Mouse (Mus musculus): Measurements from ENCODE around the gene Fbxl16. TPM values are rescaled to one million over a fixed set of nuclear protein-coding genes. Genes with fewer than 3 reads are reported as not detected.
A peak's percentile ranks its signal among the peaks of the same experiment; 100 is the strongest.
"Not testable (repeated sequence)": the region's sequence is repeated elsewhere in the genome, so short reads cannot be mapped to it uniquely, and the experiment has no call there.

Gene Fbxl16
- polyA plus RNA-seq, 1 experiment from 2014 or later, result 0.05 TPM

DNA sequence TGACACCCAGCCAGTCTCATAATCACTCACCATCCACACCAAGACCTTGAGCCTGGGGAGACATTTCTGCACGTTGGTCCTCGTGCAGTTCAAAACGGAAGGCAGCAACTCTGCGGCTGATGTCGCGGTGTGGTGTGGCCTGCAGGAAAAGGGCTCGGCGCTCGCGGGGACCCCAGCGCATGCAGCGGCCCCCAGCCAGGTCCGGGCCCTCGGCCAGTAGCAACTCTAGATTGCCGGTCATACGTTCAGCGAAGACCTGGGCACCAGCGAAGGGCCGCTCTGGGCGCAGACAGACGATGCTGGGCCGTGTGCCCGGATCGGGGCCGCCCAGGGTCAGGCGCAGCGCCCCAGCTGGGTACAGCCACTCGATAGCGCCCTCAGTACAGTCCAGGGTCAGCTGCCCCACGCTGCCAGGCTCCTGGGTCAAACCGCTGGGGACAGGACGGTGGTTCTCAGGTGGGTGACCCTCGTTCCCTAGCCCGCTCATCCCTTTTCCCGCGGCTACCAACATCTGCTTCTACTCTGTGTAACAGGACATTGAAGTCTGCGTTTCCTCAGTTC is 12.6 kb upstream of the Fbxl16 start:
- Histone ChIP-seq H3K9ac (peak overlapping the region; percentile 80), H3K27ac (peak overlapping the region; percentile 34), H3K9me3 (replicated peaks) (no peaks in the 10 kb centered on the region), H3K4me2 (peak overlapping the region; percentile 98), H3K4me3 (replicated peaks) (peak overlapping the region; percentile 83), H3K27me3 (peaks cover 1% of the 10 kb centered on the region; the same call in 1 of the 2 replicates), H3K36me3 (no peaks in the 10 kb centered on the region), H3K4me1 (replicated peaks) (peaks cover 38% of the 10 kb centered on the region)
- peak; percentile 3 for ATAC-seq (ENCODE audit: low read depth)
- DNase-seq, result no peak
- WGBS (ENCODE audit: insufficient replicate concordance), result 1% methylated on average over 37 of the region's 37 CpGs

DNA sequence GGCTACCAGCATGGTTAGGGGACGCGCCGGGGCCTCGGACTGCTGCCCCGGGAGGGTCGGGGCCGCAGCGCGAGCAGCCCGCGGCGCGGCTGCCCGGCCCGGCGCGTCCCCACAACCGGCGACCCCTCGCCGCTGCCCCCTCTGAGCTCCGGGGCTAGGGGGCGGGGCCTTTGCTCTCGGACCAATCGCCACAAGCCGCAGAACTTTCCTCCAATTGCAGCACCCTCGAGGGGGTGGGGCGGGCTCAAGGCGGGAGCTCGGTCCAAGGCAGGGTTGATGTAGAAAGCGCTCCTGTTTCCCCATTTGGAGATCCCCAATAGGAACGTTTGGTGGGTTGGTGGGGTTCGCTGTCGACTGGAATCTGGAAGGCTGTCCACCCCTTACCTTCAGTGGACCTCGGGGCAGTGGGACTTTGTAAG is 11.9 kb upstream of the Fbxl16 start, which contains the start of gene Metrn:
Gene Metrn (minus strand): TSS at position 186 of the 419 bp plus-strand sequence.
- DNase-seq (peak; percentile 83), ATAC-seq (ENCODE audit: low read depth) (peak; percentile 78)
- Histone ChIP-seq H3K27ac (peak within 1 kb of the TSS; percentile 34), H3K9me3 (replicated peaks) (no peaks in the 10 kb centered on the region), H3K9ac (peak within 1 kb of the TSS; percentile 80), H3K27me3 (peaks cover 6% of the 10 kb centered on the region; the same call in 1 of the 2 replicates), H3K36me3 (no peaks in the 10 kb centered on the region), H3K4me3 (replicated peaks) (peak within 1 kb of the TSS; percentile 83), H3K4me1 (replicated peaks) (peaks cover 35% of the 10 kb centered on the region), H3K4me2 (peak within 1 kb of the TSS; percentile 98)
- under 1% methylated on average over 35 of the region's 35 CpGs for WGBS (ENCODE audit: insufficient replicate concordance)

DNA sequence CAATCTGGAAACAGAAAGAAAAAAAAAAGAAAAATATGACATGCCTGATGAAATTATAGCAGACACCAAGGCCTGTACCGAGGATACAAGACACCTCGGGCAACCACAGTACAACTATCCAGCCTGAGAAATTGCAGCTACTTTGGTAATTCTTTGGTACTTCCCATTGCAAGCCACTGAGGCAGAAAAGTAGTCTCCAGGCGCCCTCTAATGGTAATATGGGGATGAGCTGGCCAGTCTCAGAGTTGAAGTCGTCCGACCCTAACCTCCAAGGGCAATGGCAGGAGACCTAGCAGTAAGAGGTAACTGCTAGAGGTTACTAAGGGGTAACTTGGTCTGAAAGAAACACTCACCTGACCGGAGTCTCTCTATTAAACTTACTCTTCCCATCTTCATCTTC is 7.9 kb upstream of the Fbxl16 start:
- Histone ChIP-seq H3K9ac (no peak overlapping the region), H3K4me1 (replicated peaks) (peaks cover 12% of the 10 kb centered on the region), H3K27me3 (peaks cover 34% of the 10 kb centered on the region), H3K36me3 (no peaks in the 10 kb centered on the region), H3K9me3 (replicated peaks) (no peaks in the 10 kb centered on the region), H3K4me2 (no peak overlapping the region), H3K4me3 (replicated peaks) (no peak overlapping the region), H3K27ac (no peak overlapping the region)
- DNase-seq, result peak; percentile 62
- ATAC-seq (ENCODE audit: low read depth), result no peak
- 5% methylated on average over 6 of the region's 6 CpGs for WGBS (ENCODE audit: insufficient replicate concordance)

DNA sequence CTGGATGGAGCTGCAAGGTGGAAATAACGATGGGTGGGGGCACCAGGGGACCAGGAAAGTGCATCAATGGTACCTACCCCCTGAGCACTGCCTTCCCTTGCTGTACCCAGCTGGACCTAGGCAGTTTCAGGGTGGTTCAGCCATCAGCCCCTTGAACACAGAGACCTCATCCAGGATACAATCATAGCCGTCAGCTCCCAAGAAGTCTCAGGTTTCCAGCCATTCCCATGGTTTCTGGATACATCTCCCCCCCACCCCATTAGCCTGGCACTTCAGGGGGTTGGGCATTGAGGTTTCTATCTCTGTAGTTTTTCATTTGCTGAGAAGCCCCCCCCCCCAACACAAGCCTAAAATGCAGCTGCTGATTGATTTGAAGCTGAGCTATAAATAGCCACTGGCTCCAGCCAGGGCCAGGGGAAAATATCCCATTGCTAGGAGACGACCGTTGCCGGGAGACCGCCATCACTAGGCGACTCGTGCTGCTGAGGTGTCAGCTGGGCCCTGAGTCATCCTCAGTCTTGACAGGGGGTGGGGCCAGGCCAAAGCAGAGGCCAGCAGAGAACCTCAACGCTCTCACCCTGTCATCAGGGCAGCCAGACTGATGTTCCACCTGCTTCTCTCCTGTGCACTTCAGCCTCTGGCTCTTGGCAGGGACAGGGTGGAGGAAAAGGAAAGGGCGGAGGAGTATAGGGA is 5.9 kb upstream of the Fbxl16 start:
- H3K27me3 ChIP-seq, result peaks cover 48% of the 10 kb centered on the region
- ATAC-seq (ENCODE audit: low read depth), result no peak

DNA sequence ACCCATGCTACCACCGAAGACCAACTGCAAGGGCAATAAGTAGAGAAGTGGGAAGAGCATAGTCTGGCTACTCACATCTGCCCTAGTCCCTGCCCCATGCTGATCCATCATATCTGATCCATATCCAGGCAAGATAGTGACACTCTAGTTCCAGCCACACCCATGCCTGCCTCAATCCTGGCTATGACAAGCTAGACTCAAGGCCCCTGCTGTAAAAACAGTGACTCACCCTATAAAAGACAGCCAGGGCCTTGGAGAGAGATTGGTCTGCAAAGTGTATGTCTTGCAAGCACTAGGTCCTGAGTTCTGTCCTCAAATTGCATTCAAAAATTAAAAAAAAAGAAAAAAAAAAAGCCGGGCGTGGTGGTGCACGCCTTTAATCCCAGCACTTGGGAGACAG is 2.4 kb upstream of the Fbxl16 start:
- H3K4me1 ChIP-seq (replicated peaks), result peaks cover 13% of the 10 kb centered on the region
- peaks cover 80% of the 10 kb centered on the region for H3K27me3 ChIP-seq
- ATAC-seq (ENCODE audit: low read depth) (no peak), DNase-seq (no peak)
- no peaks in the 10 kb centered on the region for H3K36me3 ChIP-seq
- H3K4me3 ChIP-seq (replicated peaks), result no peak overlapping the region
- H3K9ac ChIP-seq, result no peak overlapping the region
- no peak overlapping the region for H3K4me2 ChIP-seq
- H3K27ac ChIP-seq, result no peak overlapping the region
- no peaks in the 10 kb centered on the region for H3K9me3 ChIP-seq (replicated peaks)
- 75% methylated on average over 4 of the region's 4 CpGs for WGBS (ENCODE audit: insufficient replicate concordance)

More for the DNA sequence above, 5.9 kb upstream of the Fbxl16 start:
- H3K9ac ChIP-seq, result no peak overlapping the region
- H3K4me3 ChIP-seq (replicated peaks), result no peak overlapping the region
- no peak overlapping the region for H3K27ac ChIP-seq
- H3K4me1 ChIP-seq (replicated peaks), result no peaks in the 10 kb centered on the region
- no peaks in the 10 kb centered on the region for H3K9me3 ChIP-seq (replicated peaks)
- H3K4me2 ChIP-seq, result no peak overlapping the region
- WGBS (ENCODE audit: insufficient replicate concordance), result 11% methylated on average over 10 of the region's 10 CpGs
- DNase-seq, result no peak
- no peaks in the 10 kb centered on the region for H3K36me3 ChIP-seq

DNA sequence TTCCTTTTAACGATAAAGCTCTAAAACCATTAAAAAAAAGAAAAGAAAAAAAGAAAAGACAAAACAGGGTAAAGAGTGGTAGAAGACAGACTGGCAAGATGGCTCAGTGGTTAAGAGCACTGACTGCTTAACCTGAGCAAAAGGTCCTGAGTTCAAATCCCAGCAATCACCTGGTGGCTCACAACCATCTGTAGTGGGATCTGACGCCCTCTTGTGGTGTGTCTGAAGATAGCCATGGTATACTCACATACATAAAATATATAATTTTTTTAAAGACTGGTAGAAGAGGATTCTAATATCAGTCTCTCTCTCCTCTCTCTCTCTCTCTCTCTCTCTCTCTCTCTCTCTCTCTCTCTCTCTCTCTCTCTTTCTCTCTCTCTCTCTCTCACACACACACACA is 1.4 kb upstream of the Fbxl16 start:
- not testable (repeated sequence) for H3K4me2 ChIP-seq; ATAC-seq (ENCODE audit: low read depth); H3K36me3 ChIP-seq; DNase-seq; H3K9ac ChIP-seq; H3K9me3 ChIP-seq (replicated peaks); H3K27ac ChIP-seq; H3K4me3 ChIP-seq (replicated peaks)
- Histone ChIP-seq H3K4me1 (replicated peaks) (peaks cover 13% of the 10 kb centered on the region), H3K27me3 (peaks cover 82% of the 10 kb centered on the region)
- WGBS (ENCODE audit: insufficient replicate concordance), result 42% methylated on average over 2 of the region's 2 CpGs

DNA sequence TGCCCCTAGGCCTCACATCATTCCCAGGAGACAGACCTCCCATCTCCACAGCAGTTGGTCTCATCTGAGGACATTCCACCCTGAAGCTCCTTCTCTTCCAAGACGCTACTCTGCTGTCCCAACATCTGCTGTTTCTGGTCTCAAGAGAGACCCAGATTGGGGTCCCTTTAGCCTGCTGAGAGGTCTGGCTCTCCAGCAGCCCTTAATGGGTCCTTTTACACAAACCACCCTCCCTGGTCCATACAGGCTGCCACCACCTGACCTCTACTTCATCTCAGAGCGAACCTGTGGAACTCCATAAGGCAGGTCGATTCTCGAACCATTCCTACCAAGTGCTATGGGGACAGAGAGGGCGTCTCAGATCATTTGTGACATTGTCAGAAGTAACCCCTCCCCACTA is 857 bp upstream of the Fbxl16 start:
- 39% methylated on average over 5 of the region's 5 CpGs for WGBS (ENCODE audit: insufficient replicate concordance)
- DNase-seq (no peak), ATAC-seq (ENCODE audit: low read depth) (no peak)
- Histone ChIP-seq H3K4me3 (replicated peaks) (no peak overlapping the region), H3K9ac (no peak overlapping the region), H3K36me3 (no peaks in the 10 kb centered on the region), H3K27me3 (peaks cover 82% of the 10 kb centered on the region), H3K9me3 (replicated peaks) (no peaks in the 10 kb centered on the region), H3K4me2 (peak overlapping the region; percentile 73; the same call in 1 of the 2 replicates), H3K27ac (no peak overlapping the region), H3K4me1 (replicated peaks) (peaks cover 13% of the 10 kb centered on the region)

DNA sequence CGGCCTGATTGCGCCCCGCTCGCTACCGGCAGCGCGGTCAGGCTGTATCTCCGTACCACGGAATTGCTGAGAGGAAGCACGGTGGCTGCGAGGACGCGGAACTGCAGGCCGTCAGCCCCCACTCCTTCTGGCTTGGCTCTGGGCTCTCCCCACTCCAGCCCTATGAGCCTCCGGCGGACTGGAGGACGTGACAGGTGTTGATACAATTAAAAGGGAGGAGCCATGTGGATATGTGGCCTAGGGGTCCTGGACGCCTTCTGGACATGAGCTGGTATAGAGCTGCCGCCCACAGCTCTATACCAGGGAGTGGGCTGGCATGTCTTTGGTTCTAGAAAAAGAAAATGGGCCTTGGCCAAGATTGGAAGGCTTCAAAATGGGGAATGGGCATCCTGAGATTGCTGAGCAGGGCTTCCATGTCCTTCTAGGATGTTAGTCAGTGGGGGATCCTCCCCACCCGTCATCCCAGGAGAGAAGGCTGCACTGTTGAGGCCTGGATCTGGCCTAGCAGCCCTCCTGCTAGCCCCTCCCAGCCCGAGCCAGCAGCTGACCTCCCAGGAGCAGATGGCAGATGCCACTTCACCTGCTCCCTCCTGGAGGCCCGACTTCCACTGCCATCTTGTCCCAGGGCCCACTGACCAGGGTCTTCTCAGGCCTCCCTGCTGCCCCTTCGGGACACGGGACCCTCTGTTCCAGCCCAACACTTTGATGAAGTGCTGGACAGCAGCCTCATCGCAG is 888 bp downstream of the Fbxl16 start:
- no peak overlapping the region for H3K27ac ChIP-seq
- 13% methylated on average over 25 of the region's 25 CpGs for WGBS (ENCODE audit: insufficient replicate concordance)
- no peaks in the 10 kb centered on the region for H3K9me3 ChIP-seq (replicated peaks)
- no peaks in the 10 kb centered on the region for H3K36me3 ChIP-seq
- H3K27me3 ChIP-seq, result peaks cover 83% of the 10 kb centered on the region
- H3K4me2 ChIP-seq, result peak overlapping the region; percentile 73
- peak overlapping the region; percentile 55 for H3K4me3 ChIP-seq (replicated peaks)
- peak overlapping the region; percentile 15; the same call in 1 of the 2 replicates for H3K9ac ChIP-seq
- H3K4me1 ChIP-seq (replicated peaks), result peaks cover 13% of the 10 kb centered on the region
- ATAC-seq (ENCODE audit: low read depth) (no peak), DNase-seq (no peak)

DNA sequence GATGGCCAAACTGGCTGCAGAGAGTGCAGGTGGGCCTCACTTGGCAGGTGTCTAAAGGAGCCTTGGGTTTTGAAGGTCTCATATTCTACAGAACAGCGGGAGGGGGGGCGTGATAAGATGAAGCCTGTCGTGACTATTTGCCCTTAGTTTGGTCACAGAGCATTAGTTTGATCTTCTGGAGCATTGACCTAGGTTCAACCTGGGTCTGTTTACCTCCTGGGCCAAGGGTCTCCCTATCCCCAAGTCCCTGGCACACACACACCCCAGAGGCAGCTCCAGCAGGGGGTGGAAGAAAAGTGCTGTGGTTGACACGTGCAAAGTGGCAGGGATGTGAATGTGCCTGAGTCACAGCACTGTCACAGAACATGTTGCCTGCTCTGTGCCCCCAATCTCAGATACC is 2.0 kb downstream of the Fbxl16 start:
- no peaks in the 10 kb centered on the region for H3K36me3 ChIP-seq
- H3K9ac ChIP-seq, result no peak overlapping the region
- WGBS (ENCODE audit: insufficient replicate concordance), result 52% methylated on average over 4 of the region's 4 CpGs
- DNase-seq (no peak), ATAC-seq (ENCODE audit: low read depth) (no peak)
- H3K4me3 ChIP-seq (replicated peaks), result no peak overlapping the region
- no peaks in the 10 kb centered on the region for H3K9me3 ChIP-seq (replicated peaks)
- H3K27ac ChIP-seq, result no peak overlapping the region
- H3K4me2 ChIP-seq, result no peak overlapping the region
- peaks cover 92% of the 10 kb centered on the region for H3K27me3 ChIP-seq
- peaks cover 13% of the 10 kb centered on the region for H3K4me1 ChIP-seq (replicated peaks)

DNA sequence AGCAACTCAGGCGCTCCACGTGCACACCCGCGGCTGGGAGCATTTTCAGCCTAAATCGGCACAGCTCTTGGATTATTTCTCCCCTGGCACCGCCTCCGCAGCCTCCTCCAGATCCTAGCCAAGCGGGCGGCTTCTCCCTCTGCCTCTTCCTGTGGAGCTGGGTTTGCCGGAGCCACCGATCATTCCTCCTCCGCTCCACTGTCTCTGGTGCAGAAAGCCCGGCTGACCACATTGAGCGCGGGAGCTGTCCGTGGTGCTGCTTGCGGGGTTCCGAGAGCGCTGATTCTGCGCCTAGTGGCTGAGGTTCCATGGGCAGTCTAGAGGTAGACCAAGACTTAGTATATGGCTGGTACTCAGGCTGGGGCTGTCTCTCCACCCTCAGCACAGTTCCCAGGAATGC is 4.6 kb downstream of the Fbxl16 start:
- H3K27me3 ChIP-seq, result peaks cover 98% of the 10 kb centered on the region
- H3K36me3 ChIP-seq, result no peaks in the 10 kb centered on the region
- ATAC-seq (ENCODE audit: low read depth) (peak; percentile 35; the same call in 1 of the 2 replicates), DNase-seq (peak; percentile 63)
- H3K27ac ChIP-seq, result no peak overlapping the region
- no peak overlapping the region for H3K4me2 ChIP-seq
- no peak overlapping the region for H3K9ac ChIP-seq
- no peaks in the 10 kb centered on the region for H3K9me3 ChIP-seq (replicated peaks)
- peaks cover 13% of the 10 kb centered on the region for H3K4me1 ChIP-seq (replicated peaks)
- WGBS (ENCODE audit: insufficient replicate concordance), result 3% methylated on average over 20 of the region's 20 CpGs
- H3K4me3 ChIP-seq (replicated peaks), result no peak overlapping the region

DNA sequence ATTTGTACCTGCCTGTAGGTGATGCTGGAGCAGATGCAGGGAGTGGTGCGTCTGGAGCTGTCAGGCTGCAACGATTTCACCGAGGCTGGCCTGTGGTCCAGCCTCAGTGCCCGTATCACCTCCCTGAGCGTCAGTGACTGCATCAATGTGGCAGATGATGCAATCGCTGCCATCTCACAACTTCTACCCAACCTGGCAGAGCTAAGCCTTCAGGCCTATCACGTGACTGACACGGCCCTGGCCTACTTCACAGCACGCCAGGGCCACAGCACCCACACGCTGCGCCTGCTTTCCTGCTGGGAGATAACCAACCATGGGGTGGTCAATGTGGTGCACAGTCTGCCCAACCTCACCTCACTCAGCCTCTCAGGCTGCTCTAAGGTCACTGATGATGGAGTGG is 8.8 kb downstream of the Fbxl16 start:
- no peak for DNase-seq
- WGBS (ENCODE audit: insufficient replicate concordance), result 70% methylated on average over 11 of the region's 11 CpGs
- Histone ChIP-seq H3K9ac (no peak overlapping the region), H3K4me3 (replicated peaks) (no peak overlapping the region), H3K36me3 (no peaks in the 10 kb centered on the region), H3K27ac (no peak overlapping the region), H3K4me2 (no peak overlapping the region), H3K9me3 (replicated peaks) (no peaks in the 10 kb centered on the region), H3K27me3 (peaks cover 96% of the 10 kb centered on the region), H3K4me1 (replicated peaks) (peaks cover 11% of the 10 kb centered on the region)
- no peak for ATAC-seq (ENCODE audit: low read depth)

Measured in liver, embryonic 13.5 days (tissue).